Mouse (Mus musculus) embryonic fibroblast, embryonic 13.5 days (primary cell): ENCODE data around the gene Vnn3.

Experiments used
- CTCF ChIP-seq: IDR thresholded peaks from 2 replicates; pipeline ENCODE4 v1.5.1; 2011; ENCODE audit warnings: mild to moderate bottlenecking, control low read depth, low read length, moderate library complexity, borderline replicate concordance; ENCODE audit not compliant: insufficient read depth
- POLR2A ChIP-seq: IDR thresholded peaks from 2 replicates; pipeline ENCODE4 v1.6.1; 2011; ENCODE audit warnings: low read depth, mild to moderate bottlenecking, control low read depth, low read length, moderate library complexity

- TF ChIP-seq CTCF (no peak), POLR2A (no peak)
Measured at GRCm38 (mm10) chr10:23839368-23839767, 11.9 kb upstream of the Vnn3 start.
